Mouse (Mus musculus) neural tube, embryonic 10.5 days (tissue): ENCODE results near the gene Scai.

Source experiments
- DNase-seq: peaks from one replicate; pipeline ENCODE4 v3.0.0-alpha.2; 2017; ENCODE audit warnings: low spot score; ENCODE audit errors: extremely low spot score

The Scai gene

GRCm38 (mm10) chr2:39190561-39191056 is at the start of gene Scai:
Scai (minus strand) TSS chr2:39190734.
- peak; percentile 92 for DNase-seq

- no peak for DNase-seq
Observed at GRCm38 (mm10) chr2:39226731-39227130, 36.2 kb upstream of the Scai start.

- peak; percentile 92 for DNase-seq
Observed at GRCm38 (mm10) chr2:39226019-39226640, 35.6 kb upstream of the Scai start, which contains the start of gene Ppp6c. Ppp6c (minus strand) TSS chr2:39226451.

GRCm38 (mm10) chr2:39225331-39226018 is 34.9 kb upstream of the Scai start:
- DNase-seq, result peak; percentile 33

GRCm38 (mm10) chr2:39224621-39225020 is 34.1 kb upstream of the Scai start:
- no peak for DNase-seq

- no peak for DNase-seq
Observed at GRCm38 (mm10) chr2:39220010-39220409, 29.5 kb upstream of the Scai start.

- DNase-seq, result no peak
Observed at GRCm38 (mm10) chr2:39219034-39219433, 28.5 kb upstream of the Scai start.

GRCm38 (mm10) chr2:39217150-39217549 is 26.6 kb upstream of the Scai start:
- no peak for DNase-seq

- DNase-seq, result no peak
Observed at GRCm38 (mm10) chr2:39210738-39211137, 20.2 kb upstream of the Scai start.

- DNase-seq, result no peak
Observed at GRCm38 (mm10) chr2:39203359-39203758, 12.8 kb upstream of the Scai start.

- DNase-seq, result no peak
Observed at GRCm38 (mm10) chr2:39194809-39195208, 4.3 kb upstream of the Scai start.

- no peak for DNase-seq
Observed at GRCm38 (mm10) chr2:39189961-39190560, 473 bp downstream of the Scai start.

GRCm38 (mm10) chr2:39185942-39186341 is 4.6 kb downstream of the Scai start:
- no peak for DNase-seq

- no peak for DNase-seq
Observed at GRCm38 (mm10) chr2:39183587-39183986, 6.9 kb downstream of the Scai start.

- no peak for DNase-seq
Observed at GRCm38 (mm10) chr2:39160996-39161395, 29.5 kb downstream of the Scai start.

- no peak for DNase-seq
Observed at GRCm38 (mm10) chr2:39157916-39158315, 32.6 kb downstream of the Scai start.

GRCm38 (mm10) chr2:39156821-39157220 is 33.7 kb downstream of the Scai start:
- no peak for DNase-seq

GRCm38 (mm10) chr2:39150943-39151342 is 39.6 kb downstream of the Scai start:
- no peak for DNase-seq

GRCm38 (mm10) chr2:39148075-39148474 is 42.5 kb downstream of the Scai start:
- no peak for DNase-seq

- no peak for DNase-seq
Observed at GRCm38 (mm10) chr2:39146469-39146868, 44.1 kb downstream of the Scai start.

- no peak for DNase-seq
Observed at GRCm38 (mm10) chr2:39142357-39142948, 48.1 kb downstream of the Scai start.
